Mouse (Mus musculus): ENCODE data around the gene Zfp318. TPM values are rescaled to one million over a fixed set of nuclear protein-coding genes. Genes with fewer than 3 reads are reported as not detected.

Gene Zfp318
- polyA plus RNA-seq, 1 experiment from 2014 or later, result 11.9 TPM

DNA sequence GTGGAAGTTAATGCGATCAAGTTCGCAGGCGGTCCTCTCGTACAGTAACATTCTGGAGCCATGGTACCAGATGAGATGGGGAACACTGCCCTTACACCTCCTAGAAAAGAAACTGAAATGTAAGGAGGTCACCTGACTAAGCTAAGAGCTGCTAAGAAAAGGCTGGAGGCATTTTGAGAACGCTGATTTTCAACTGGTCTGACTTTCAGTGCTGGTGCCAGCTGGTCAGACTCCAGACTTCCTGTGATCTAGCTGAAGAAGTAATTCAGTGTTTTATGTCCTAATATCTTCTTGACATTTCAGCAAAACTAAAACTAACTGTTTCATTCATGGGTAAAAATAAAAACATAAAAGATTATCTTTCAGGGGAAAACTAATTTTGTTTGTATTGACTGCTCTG, 35.1 kb downstream of the Zfp318 start:
- no peak for ATAC-seq (ENCODE audit: insufficient number of reproducible peaks, low FRiP score, low TSS enrichment, low read depth)
- Histone ChIP-seq H3K36me3 (peaks cover 6% of the 10 kb centered on the region), H3K4me3 (no peak overlapping the region), H3K27me3 (no peaks in the 10 kb centered on the region), H3K4me2 (no peak overlapping the region), H3K9me3 (no peaks in the 10 kb centered on the region), H3K9ac (no peak overlapping the region), H3K4me1 (peaks cover 6% of the 10 kb centered on the region; the same call in 1 of the 2 replicates), H3K27ac (no peak overlapping the region)
- whole genome bisulfite sequencing, result 69% methylated on average over 5 of the region's 5 CpGs

DNA sequence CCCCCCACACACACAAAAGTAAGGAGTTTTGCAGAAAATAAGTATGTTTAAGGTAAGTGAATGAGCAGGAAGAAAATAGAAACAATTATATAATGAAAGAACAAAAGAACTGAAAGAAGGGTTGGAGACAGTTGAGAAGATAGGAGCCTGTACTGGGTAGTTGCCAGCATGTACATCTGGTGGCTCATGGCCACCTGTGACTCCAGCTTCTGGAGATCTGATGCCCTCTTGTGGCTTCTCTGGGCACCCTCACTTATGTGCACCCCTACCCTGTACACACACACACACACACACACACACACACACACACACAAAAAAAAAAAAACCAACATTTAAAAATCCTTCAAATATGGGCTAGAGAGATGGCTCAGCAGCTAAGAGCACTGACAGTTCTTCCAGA, 36.2 kb downstream of the Zfp318 start:
- Histone ChIP-seq H3K9me3 (no peaks in the 10 kb centered on the region), H3K4me3 (no peak overlapping the region), H3K27me3 (no peaks in the 10 kb centered on the region), H3K27ac (no peak overlapping the region), H3K9ac (no peak overlapping the region), H3K4me1 (peaks cover 6% of the 10 kb centered on the region; the same call in 1 of the 2 replicates), H3K4me2 (no peak overlapping the region), H3K36me3 (peaks cover 5% of the 10 kb centered on the region)
- ATAC-seq (ENCODE audit: insufficient number of reproducible peaks, low FRiP score, low TSS enrichment, low read depth), result no peak

- H3K27me3 ChIP-seq, result 0 out of 2 replicates have a peak, but pooled peaks cover 3% of the 10 kb centered on the region
- H3K27ac ChIP-seq, result no peak overlapping the region
- no peak for ATAC-seq (ENCODE audit: insufficient number of reproducible peaks, low FRiP score, low TSS enrichment, low read depth)
- 0 out of 2 replicates have a peak, but pooled peaks cover 3% of the 10 kb centered on the region for H3K36me3 ChIP-seq
- H3K9ac ChIP-seq, result no peak overlapping the region
- no peaks in the 10 kb centered on the region for H3K9me3 ChIP-seq
- H3K4me2 ChIP-seq, result no peak overlapping the region
- no peak overlapping the region for H3K4me3 ChIP-seq
- peaks cover 10% of the 10 kb centered on the region for H3K4me1 ChIP-seq
Observed at GRCm38 (mm10) chr17:46426496-46426895, 43.0 kb downstream of the Zfp318 start.

DNA sequence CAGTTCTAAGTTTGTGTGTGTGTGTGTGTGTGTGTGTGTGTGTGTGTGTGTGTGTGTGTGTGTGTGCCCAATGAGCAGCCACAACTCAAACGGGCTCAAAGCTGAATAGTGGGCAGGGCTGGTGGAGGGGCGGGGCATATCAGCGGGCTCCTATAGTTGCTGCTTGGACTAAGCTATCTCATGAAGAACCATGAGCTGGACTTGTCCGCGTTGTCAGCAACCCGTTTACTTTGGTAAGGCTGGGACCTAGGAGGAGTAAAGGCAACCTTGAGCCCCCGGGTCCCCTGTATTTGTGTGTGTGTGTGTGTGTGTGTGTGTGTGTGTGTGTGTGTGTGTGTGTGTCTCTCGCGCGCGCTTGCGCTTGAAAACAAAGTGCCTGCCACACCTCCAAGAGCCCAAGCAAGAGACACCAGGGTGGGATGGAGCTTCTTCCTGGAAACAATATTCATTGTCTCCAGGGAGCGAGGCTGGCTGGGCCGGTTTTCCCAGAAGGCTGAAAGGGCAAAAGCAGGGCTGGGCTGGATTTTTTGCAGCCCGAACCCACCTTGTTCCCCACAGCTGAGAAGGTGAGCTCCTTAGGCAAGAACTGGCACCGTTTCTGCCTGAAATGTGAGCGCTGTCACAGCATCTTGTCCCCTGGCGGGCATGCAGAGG, 45.4 kb downstream of the Zfp318 start, which contains the start of gene Crip3:
TSS of gene Crip3 (plus strand) at position 166 of the 654 bp plus-strand sequence.
- H3K4me3 ChIP-seq, result peak within 1 kb of the TSS; percentile 24

DNA sequence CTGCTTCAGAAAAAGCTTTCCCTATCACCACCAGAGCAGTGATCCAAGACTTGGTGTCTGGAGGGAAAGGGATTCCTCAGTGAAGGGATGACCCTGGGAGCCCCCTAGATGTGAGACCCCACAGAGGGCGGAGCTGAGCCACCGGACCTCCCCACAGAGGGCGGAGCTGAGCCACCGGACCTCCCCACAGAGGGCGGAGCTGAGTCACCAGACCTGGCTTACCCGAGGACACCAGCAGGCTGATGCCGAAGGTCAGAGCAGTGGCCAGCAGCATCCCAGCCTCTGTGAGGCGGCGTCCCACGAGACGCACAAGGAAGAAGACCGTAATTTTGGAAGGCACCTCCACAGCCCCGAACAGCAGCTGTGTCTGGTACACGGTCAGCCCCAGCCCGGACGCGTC, 50.1 kb downstream of the Zfp318 start:
- peaks cover 17% of the 10 kb centered on the region; the same call in 1 of the 2 replicates for H3K27me3 ChIP-seq
- peaks cover 21% of the 10 kb centered on the region for H3K4me1 ChIP-seq
- 8% methylated on average over 17 of the region's 17 CpGs for WGBS
- H3K4me3 ChIP-seq, result peak overlapping the region; percentile 17
- no peak overlapping the region for H3K9ac ChIP-seq
- no peaks in the 10 kb centered on the region for H3K9me3 ChIP-seq
- peak overlapping the region; percentile 37 for H3K4me2 ChIP-seq
- H3K36me3 ChIP-seq, result no peaks in the 10 kb centered on the region
- ATAC-seq (ENCODE audit: insufficient number of reproducible peaks, low FRiP score, low TSS enrichment, low read depth), result no peak
- no peak overlapping the region for H3K27ac ChIP-seq

More for the DNA sequence above, 45.4 kb downstream of the Zfp318 start, which contains the start of gene Crip3:
- H3K27me3 ChIP-seq, result 0 out of 2 replicates have a peak, but pooled peaks cover 3% of the 10 kb centered on the region
- no peak within 1 kb of the TSS for H3K27ac ChIP-seq
- no peak for ATAC-seq (ENCODE audit: insufficient number of reproducible peaks, low FRiP score, low TSS enrichment, low read depth)
- peaks cover 14% of the 10 kb centered on the region for H3K4me1 ChIP-seq
- H3K36me3 ChIP-seq, result 0 out of 2 replicates have a peak, but pooled peaks cover 3% of the 10 kb centered on the region
- WGBS, result 14% methylated on average over 18 of the region's 18 CpGs
- no peak within 1 kb of the TSS for H3K9ac ChIP-seq
- no peaks in the 10 kb centered on the region for H3K9me3 ChIP-seq
- peak within 1 kb of the TSS; percentile 37 for H3K4me2 ChIP-seq

GRCm38 (mm10) chr17:46436672-46437366, 53.3 kb downstream of the Zfp318 start:
- no peak overlapping the region for H3K4me3 ChIP-seq
- 0 out of 2 replicates have a peak overlapping the region, but pooled peaks have one; percentile 8 for H3K4me2 ChIP-seq
- H3K4me1 ChIP-seq, result peaks cover 11% of the 10 kb centered on the region
- H3K9ac ChIP-seq, result no peak overlapping the region
- no peaks in the 10 kb centered on the region for H3K36me3 ChIP-seq
- H3K27ac ChIP-seq, result no peak overlapping the region
- no peak for ATAC-seq (ENCODE audit: insufficient number of reproducible peaks, low FRiP score, low TSS enrichment, low read depth)
- 21% methylated on average over 23 of the region's 23 CpGs for WGBS
- H3K27me3 ChIP-seq, result peaks cover 24% of the 10 kb centered on the region
- no peaks in the 10 kb centered on the region for H3K9me3 ChIP-seq

DNA sequence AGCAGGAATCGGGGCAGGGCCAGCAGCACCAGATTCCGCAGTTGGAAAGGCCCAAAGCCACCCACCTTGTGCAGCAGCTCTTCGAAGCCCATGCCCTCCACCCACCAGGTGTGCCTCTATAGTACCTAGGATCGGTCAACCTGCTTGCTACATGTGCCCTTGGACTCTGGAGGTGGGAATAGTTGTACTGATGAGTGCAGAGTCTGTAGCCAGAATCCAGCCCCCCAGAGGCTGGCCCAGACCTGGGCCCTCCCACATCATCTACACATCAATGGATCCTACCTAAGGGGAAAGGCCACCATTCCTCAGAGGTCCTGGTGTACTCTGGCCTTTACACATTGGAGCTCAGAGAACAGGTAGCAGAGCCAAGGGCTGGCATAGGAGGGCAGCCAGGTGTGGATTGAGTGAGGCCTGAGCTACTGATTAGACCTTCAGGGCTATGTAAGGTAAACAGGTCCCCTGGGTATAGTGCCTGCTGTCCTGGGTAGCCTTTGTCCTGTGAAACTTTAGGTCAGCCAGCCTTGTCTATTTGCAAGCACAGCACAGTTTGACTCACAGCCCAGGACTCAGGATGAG, 54.9 kb downstream of the Zfp318 start, which contains the start of gene Slc22a7:
TSS of gene Slc22a7 (minus strand) at position 160 of the 576 bp plus-strand sequence.
- H3K36me3 ChIP-seq, result no peaks in the 10 kb centered on the region
- peaks cover 40% of the 10 kb centered on the region for H3K27me3 ChIP-seq
- H3K9ac ChIP-seq, result no peak within 1 kb of the TSS
- no peaks in the 10 kb centered on the region for H3K9me3 ChIP-seq
- ATAC-seq (ENCODE audit: insufficient number of reproducible peaks, low FRiP score, low TSS enrichment, low read depth), result no peak
- no peak within 1 kb of the TSS for H3K4me2 ChIP-seq
- WGBS, result 73% methylated on average over 4 of the region's 4 CpGs
- no peak within 1 kb of the TSS for H3K27ac ChIP-seq
- H3K4me3 ChIP-seq, result no peak within 1 kb of the TSS
- peaks cover 19% of the 10 kb centered on the region for H3K4me1 ChIP-seq

GRCm38 (mm10) chr17:46439176-46439575, 55.6 kb downstream of the Zfp318 start:
- ATAC-seq (ENCODE audit: insufficient number of reproducible peaks, low FRiP score, low TSS enrichment, low read depth), result no peak
- no peaks in the 10 kb centered on the region for H3K9me3 ChIP-seq
- no peaks in the 10 kb centered on the region for H3K36me3 ChIP-seq
- H3K4me1 ChIP-seq, result peaks cover 13% of the 10 kb centered on the region; the same call in 1 of the 2 replicates
- H3K27me3 ChIP-seq, result peaks cover 48% of the 10 kb centered on the region
- no peak overlapping the region for H3K4me3 ChIP-seq
- H3K27ac ChIP-seq, result no peak overlapping the region
- WGBS, result 92% methylated on average over 10 of the region's 10 CpGs
- H3K9ac ChIP-seq, result no peak overlapping the region
- H3K4me2 ChIP-seq, result no peak overlapping the region

DNA sequence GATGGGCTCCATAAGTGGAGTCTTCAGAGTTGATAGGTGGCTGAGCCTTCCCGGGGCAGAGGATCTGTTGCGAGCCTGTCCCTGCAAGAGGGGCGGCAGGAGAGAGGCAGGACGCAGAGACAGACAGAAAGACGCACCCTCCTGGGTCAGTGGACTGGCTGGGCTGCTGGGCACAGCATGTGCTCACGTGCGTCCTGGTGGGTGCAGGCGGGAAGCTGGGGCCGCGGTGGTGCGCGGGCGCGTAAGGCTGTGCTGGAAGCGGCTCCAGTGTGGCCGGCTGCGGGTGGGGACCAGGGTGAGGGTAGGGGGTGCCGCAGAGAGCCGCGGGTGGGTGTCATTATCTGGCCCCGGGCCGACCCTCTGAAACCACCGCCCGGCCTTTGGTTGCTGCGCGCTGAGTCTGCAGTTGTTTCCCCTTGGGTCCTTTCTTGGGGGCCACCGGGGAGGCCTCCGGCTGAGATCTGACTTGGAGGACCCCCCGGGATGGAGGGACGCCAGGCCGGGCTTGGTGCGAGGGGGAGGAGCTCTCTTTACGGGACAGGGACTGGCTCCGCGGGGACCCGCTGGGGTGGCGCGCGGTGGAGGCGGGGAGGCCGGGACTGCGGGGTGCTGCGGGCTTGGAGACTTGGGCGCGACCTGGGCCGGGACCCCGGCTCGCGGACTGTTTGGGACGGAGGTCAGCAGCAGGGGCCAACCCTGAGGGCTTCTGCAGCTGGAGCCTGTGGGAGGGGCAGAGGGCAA, 61.5 kb downstream of the Zfp318 start:
- WGBS, result 3% methylated on average over 50 of the region's 50 CpGs

GRCm38 (mm10) chr17:46446264-46446663, 62.7 kb downstream of the Zfp318 start:
- no peak overlapping the region for H3K9ac ChIP-seq
- peaks cover 65% of the 10 kb centered on the region for H3K27me3 ChIP-seq
- 93% methylated on average over 16 of the region's 16 CpGs for WGBS
- H3K36me3 ChIP-seq, result no peaks in the 10 kb centered on the region
- H3K27ac ChIP-seq, result no peak overlapping the region
- peaks cover 14% of the 10 kb centered on the region for H3K4me1 ChIP-seq
- no peak for ATAC-seq (ENCODE audit: insufficient number of reproducible peaks, low FRiP score, low TSS enrichment, low read depth)
- H3K9me3 ChIP-seq, result no peaks in the 10 kb centered on the region
- H3K4me3 ChIP-seq, result no peak overlapping the region
- no peak overlapping the region for H3K4me2 ChIP-seq

More for the DNA sequence above, 61.5 kb downstream of the Zfp318 start:
- Histone ChIP-seq H3K4me3 (peak overlapping the region; percentile 37), H3K27me3 (peaks cover 71% of the 10 kb centered on the region), H3K4me1 (peaks cover 14% of the 10 kb centered on the region), H3K36me3 (no peaks in the 10 kb centered on the region), H3K4me2 (peak overlapping the region; percentile 54), H3K9me3 (no peaks in the 10 kb centered on the region), H3K27ac (no peak overlapping the region), H3K9ac (0 out of 2 replicates have a peak overlapping the region, but pooled peaks have one; percentile 17)
- no peak for ATAC-seq (ENCODE audit: insufficient number of reproducible peaks, low FRiP score, low TSS enrichment, low read depth)

DNA sequence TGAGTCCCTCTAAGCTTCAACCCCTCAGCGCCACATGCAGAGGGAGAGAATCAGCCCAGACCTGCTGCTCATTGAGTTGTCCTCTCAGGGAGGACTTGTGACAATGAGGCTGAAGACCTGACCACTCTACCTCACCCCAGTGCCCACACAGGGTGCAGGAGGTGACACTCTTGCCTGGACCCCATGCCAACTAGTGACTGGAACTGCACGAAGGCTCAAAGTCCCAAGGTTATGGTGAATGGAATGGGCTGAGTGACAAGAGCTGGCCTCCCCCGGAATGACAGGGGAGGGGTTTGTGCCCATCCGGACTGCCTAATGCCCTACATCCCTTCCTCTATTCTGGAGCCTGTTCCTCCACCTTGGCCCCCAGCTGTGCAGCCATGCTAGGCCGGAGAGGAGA, 69.2 kb downstream of the Zfp318 start:
- no peak for ATAC-seq (ENCODE audit: insufficient number of reproducible peaks, low FRiP score, low TSS enrichment, low read depth)
- H3K27me3 ChIP-seq, result peaks cover 59% of the 10 kb centered on the region
- peaks cover 23% of the 10 kb centered on the region for H3K4me1 ChIP-seq
- H3K4me2 ChIP-seq, result no peak overlapping the region
- H3K4me3 ChIP-seq, result no peak overlapping the region
- H3K9ac ChIP-seq, result no peak overlapping the region
- H3K9me3 ChIP-seq, result no peaks in the 10 kb centered on the region
- no peaks in the 10 kb centered on the region for H3K36me3 ChIP-seq
- 34% methylated on average over 5 of the region's 5 CpGs for WGBS
- no peak overlapping the region for H3K27ac ChIP-seq

All from limb, embryonic 15.5 days (tissue).